Mouse (Mus musculus): ENCODE data around the gene Gm21094.
"Not testable (repeated sequence)": the region's sequence is repeated elsewhere in the genome, so short reads cannot be mapped to it uniquely, and the experiment has no call there.

Gm21094 gene

DNA sequence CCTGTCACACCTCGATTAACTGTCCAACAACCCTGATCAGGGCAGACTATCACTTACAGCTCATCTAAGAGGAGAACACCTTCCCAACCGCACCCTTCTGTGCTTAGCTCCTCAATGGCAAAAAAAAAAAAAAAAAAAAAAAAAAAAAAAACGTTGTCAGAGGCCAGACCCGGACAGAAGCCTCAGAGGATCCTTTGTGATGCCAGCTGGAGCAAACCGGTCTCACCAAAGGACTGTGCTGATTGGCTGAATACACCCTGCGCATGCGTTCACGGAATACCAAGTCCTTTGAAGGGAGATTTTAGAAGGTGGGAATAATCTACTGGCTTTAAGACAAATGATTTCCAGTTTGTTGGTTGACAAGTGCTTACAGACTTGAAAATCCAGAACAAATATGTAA is at the start of gene Gm21094:
Gene Gm21094 (minus strand): TSS at position 101 of the 400 bp plus-strand sequence.
- CTCF ChIA-PET, POLR2A ChIA-PET: not testable (repeated sequence)
